Mouse (Mus musculus) CD4-positive helper T cell, adult 2 months (primary cell): ENCODE measurements around the gene 4930519P11Rik.

ENCODE experiments used
- DNase-seq: peaks from one replicate; pipeline ENCODE4 v3.0.0-alpha.2; 2012; ENCODE audit warnings: low read depth, missing footprints, low spot score

The 4930519P11Rik gene

GRCm38 (mm10) chr2:154613118-154614115 is at the start of gene 4930519P11Rik, which contains the start of gene Zfp341:
Gene 4930519P11Rik (minus strand): TSS chr2:154613437.
Gene Zfp341 (plus strand): TSS chr2:154613297.
- DNase-seq: peak; percentile 95

DNA sequence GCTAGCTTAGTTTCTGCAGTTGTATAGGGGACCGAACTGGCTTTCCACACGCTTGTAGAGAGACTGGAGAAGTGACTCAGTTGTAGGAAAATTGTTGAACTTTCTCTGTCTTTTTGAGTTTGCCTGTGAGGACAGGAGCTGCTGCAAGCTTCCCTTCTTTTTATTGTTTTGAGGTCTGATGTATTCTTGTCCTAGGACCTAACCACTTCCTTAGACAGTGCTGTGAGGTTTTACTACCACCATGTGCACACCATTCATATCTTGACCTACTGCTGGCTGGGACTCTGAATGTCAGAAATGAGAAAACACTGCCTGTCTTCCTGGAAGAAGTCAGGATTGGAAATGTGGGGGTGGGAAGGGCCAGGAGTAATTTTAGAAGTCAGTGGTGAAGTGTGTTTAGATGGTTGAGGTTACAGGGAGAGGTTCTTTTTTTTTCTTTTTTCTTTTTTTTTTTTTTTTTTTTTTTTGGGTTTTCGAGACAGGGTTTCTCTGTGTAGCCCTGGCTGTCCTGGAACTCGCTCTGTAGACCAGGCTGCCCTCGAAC is 46.4 kb upstream of the 4930519P11Rik start:
- peak; percentile 54 for DNase-seq

GRCm38 (mm10) chr2:154659070-154659469 is 45.8 kb upstream of the 4930519P11Rik start:
- DNase-seq: no peak

DNA sequence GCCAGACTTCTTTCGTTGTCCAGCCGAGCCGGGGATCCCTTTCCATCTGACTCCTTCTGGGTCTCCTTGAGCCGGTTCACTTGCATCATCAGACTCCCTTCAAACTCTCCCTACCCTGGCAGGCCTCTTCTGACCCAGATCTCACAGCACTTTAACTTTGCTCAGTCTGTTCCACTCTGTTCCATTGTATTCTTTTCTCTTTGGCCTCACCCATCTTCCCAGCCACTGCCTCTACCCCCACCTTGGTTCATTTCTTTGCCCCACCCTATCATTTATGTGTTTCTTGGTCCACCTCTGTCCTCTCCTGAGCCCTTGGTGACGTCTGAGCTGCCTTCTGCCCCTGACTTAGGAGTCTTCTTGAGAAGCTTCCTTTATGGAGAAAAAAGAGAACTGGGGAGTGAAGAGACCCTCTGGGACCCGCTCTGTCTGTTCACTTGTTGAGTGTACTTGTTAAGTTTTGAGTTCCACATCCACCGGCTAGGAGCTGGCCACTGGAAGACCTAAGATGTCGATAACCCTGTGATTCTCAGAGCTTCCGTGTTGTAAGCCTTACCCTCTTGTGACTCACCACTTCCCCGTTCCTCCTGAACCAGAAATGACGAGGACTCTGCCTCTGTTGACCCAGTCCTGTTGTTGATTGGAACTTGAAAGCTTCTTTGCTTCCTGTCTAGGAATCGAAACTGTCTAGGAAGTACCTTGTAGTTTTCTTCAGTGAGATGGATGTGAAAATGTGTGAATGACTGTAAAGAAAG is 44.4 kb upstream of the 4930519P11Rik start:
- DNase-seq: peak; percentile 93

DNA sequence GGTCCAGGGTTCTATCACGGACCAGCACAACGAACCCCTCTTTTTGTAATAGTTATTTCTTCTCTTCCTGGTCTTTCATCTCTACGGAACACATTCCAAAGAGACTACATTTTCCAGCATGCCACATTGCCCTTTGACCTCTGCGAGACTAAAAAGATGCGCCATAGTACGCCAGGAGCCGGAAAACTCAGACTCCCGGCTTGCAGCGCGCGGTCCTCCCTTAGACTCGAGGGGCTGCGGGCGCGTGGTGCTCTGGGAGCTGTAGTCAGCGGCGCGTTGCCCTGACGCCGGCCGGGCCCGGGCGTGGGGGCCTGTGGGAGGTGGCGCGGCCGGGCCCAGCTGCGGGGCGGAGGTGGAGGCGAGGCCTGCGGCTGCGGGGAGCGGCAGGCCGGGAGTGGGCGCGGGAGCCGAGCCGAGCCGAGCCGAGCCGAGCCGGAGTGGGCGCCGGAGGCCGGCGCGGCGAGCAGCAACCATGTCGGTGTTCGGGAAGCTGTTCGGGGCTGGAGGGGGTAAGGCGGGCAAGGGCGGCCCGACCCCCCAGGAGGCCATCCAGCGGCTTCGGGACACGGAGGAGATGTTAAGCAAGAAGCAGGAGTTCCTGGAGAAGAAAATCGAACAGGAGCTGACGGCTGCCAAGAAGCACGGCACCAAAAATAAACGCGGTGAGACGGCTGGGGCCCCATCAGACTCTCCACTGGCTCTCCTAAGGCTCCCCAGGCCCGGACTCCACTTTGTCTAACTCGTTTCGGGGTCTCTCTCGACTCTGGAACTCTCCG is 43.7 kb upstream of the 4930519P11Rik start:
- peak; percentile 98 for DNase-seq

- DNase-seq: no peak
Observed at GRCm38 (mm10) chr2:154655878-154656414, 42.7 kb upstream of the 4930519P11Rik start.

GRCm38 (mm10) chr2:154654976-154655375 is 41.7 kb upstream of the 4930519P11Rik start:
- no peak for DNase-seq

GRCm38 (mm10) chr2:154651363-154651762 is 38.1 kb upstream of the 4930519P11Rik start, which contains the start of gene Chmp4b:
Gene Chmp4b (plus strand): TSS chr2:154651705.
- no peak for DNase-seq

- DNase-seq: no peak
Observed at GRCm38 (mm10) chr2:154650404-154650803, 37.2 kb upstream of the 4930519P11Rik start.

DNA sequence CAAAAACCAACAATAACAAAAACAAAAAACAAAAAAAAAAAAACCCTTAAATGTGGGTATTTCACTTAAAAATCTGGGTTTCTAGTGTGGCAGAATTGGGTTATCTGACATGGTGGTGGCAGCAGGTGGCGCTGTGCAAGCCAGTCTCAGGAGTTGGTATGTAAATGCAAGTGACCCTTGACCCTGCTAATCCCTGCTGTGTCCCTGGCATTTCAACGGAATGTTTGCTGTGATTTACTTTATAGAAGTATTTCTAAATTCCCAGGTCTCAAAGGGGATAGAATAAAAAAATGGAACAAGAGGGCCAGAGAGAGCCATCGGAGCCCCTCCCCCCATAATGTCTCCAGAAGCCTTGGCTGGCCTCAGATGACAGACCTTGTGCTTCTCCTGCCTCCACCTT is 34.8 kb upstream of the 4930519P11Rik start:
- DNase-seq: peak; percentile 48

DNA sequence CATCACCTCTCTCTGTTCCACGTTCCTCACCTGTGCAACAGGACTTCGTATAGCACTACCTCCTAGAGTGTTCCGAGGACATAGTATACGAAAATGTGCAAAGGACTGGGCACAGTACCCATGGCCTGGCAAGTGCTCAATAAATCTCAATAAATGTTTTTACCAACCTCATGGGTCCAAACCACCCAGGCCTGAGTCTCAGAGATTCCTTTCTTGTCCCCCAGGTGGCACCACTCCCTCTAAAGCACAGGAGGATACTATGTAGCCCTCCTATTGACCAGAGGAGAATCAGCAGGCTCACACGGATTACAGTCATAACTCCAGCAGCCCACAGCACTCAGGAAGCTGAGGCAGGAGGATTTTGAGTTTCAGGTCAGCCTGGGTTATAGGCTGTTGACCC is 33.4 kb upstream of the 4930519P11Rik start:
- no peak for DNase-seq

DNA sequence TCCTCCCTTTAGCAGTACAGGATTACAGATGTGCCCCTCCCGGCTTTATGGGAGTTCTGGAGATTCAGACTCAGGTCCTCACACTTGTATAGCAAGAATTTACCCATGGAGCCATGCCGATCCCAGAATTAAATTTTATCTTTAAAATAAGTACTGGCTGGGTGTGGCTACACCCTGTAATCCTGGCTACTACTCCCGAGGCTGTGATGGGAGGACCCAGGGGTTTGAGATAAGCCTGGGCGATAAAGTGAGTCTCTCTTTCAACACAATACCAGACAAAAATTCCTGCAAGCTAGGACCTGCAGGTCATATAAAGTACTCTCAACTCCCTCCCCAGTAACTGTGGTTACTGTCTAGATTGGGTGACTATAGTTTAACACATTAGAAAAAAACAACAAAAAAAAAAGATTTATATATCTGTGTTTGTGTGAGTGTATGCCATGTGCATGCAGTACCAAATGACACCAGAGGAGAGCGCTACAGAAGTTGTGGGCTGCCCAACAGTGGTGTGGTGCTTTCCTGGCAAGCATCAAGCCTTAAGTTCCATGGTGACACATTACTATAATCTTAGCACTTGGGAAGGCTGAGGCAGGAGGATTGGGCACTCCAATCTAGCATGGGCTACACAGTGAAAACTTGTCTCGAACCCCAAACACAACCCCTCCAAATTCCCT is 29.6 kb upstream of the 4930519P11Rik start:
- no peak for DNase-seq

GRCm38 (mm10) chr2:154642005-154642459 is 28.8 kb upstream of the 4930519P11Rik start:
- DNase-seq: no peak

DNA sequence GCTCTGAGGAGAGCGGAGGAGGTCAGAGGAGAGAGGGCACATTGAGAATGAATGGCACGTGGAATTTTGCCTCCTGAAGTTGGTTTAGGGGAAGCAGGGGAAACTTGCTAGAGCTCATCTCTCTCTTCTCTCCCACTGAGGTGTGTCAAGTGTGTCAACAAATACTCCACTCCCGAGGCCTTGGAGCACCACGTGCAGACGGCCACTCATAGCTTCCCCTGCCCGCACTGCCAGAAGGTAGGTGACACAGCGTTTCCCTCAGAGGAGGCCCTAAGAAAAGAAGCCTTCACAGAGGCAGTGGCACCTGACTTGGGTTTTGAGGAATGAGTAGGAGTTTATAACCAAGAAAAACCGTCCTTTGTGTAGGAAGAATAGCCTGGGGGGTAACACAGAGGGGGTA is 27.9 kb upstream of the 4930519P11Rik start:
- no peak for DNase-seq

DNA sequence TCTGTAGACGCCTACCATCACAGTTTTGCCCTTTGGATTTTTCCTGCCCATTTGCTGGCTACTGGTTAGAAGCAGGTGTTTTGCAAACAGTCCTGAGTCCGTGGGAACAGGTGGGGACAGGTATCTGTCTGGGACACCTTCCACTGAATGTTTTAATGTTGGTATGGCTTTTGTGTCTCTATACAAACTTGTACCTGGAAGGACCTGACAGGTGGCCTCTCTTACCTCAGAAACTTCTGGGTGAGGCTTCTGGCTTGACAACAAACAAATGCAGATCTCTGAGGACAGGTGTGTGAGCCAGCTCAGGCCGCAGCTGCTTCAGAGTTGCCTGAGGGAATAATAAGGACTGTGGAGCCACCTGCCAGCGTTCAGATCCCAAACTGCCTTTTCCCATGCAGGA is 25.9 kb upstream of the 4930519P11Rik start:
- DNase-seq: no peak

- DNase-seq: no peak
Observed at GRCm38 (mm10) chr2:154638521-154638920, 25.3 kb upstream of the 4930519P11Rik start.

DNA sequence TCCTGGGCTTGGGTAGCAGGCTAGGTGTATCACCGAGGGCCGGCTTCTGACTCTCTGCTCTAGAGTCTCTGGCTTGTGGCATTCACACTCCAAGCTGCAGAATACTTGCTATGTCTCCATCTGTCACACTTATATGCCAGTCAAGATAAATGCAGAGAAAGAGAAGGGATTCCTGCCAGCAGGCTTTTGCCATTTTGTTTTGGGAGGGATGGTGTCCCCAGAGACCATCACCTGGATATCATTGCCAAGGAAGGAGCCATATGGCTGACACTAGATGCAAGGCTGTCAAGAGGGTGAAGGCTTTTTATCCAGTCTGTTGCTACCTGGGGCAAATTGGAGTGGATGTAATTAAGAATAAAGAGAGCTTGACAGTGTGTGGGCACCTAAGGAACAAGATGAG is 22.6 kb upstream of the 4930519P11Rik start:
- no peak for DNase-seq

DNA sequence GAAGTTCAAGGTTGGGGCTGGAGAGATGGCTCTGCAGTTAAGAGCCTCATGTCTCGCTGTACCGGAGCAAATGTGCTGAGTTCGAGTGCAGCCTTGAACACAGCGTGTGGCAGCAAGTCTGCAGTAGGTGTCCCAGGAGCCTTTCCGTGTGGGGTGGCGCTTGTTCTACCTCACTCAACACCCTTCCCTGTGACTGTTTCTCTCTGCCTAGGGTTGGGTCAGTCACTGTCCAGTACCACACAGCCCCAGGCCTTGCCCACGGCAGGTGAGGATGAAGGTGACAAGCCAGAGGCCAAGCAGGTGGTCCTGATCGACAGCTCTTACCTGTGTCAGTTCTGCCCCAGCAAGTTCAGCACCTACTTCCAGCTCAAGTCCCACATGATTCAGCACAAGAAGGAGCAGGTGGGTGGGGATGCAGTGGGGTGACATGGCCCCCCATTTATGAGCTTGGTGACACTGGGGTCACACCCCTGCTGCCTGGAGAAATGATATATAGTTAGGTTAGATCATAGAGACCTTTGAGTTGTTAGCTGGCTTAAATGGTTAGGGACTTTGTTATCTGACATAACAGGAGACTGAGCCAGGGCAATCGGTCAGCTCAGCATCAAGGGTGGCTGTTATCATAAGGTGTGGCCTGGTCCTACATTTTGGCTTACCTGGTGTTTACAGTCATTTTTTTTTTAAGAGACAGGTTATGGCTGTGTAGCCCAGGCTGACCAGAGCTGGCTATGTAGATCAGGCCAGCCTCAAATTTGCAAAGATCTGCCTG is 20.8 kb upstream of the 4930519P11Rik start:
- DNase-seq: no peak

DNA sequence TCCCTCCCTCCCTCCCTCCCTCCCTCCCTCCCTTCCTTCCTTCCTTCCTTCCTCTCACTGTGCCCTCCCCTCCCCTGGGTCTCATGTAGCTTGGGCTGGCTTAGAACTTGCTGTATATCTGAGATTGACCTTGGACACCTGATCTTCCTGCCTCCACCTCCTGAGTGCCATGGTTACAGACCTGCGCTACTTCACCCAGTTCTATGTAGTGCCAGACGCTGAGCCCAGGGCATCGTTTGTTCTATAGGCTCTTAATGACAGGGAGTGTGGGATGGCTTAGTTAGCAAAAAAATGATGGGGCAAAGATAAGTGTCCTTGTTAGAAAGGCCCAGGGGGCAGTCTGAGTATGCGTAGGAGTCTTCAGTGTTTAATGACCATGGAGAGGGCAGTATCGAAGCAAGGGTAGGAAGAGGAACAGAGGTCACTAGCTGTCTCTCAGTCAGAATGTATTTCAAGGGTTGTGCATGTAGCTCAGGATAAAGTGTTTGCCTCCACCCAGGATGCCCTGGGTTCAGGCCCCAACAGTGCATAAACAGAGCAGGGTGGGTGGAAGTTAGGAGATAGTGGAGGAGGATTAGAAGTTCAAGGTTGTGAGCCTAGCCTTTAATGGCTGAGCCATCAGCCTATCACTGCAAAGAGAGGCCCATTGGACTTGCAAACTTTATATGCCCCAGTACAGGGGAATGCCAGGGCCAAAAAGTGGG is 20.0 kb upstream of the 4930519P11Rik start:
- no peak for DNase-seq
